Mouse (Mus musculus) CH12.LX (cell line): ENCODE measurements around the gene Nop2. TPM values are rescaled to one million over a fixed set of nuclear protein-coding genes. Genes with fewer than 3 reads are reported as not detected.

Source experiments
- DNase-seq: peaks from one replicate; pipeline ENCODE4 v3.0.0-alpha.2; 2013; ENCODE audit errors: extremely low read depth
- H3K27ac ChIP-seq: 2 replicates; pipeline ENCODE4 v1.5.1; 2012; ENCODE audit warnings: low read depth, mild to moderate bottlenecking, control low read depth, moderate library complexity; ENCODE audit not compliant: insufficient read depth
- H3K27me3 ChIP-seq: replicated peaks from 2 replicates; pipeline ENCODE3; 2012; ENCODE audit warnings: inconsistent platforms
- H3K36me3 ChIP-seq, 2 experiments: replicated peaks in 1 of 2; 2 replicates each; pipeline versions ENCODE3 to v1.6.1; 2012; ENCODE audit warnings: inconsistent platforms in 1 of 2, low read length in 1 of 2, mild to moderate bottlenecking in 1 of 2, mixed read lengths in 1 of 2, moderate library complexity in 1 of 2; ENCODE audit not compliant: control insufficient read depth in 1 of 2, insufficient read depth in 1 of 2
- H3K4me1 ChIP-seq, 2 experiments: 2 replicates each; pipeline ENCODE4 v1.6.1; 2012; ENCODE audit warnings: inconsistent platforms in 1 of 2, moderate library complexity in 1 of 2; ENCODE audit not compliant: insufficient read depth in 2 of 2, control insufficient read depth in 1 of 2
- H3K4me2 ChIP-seq: 2 replicates; pipeline ENCODE4 v1.6.1; 2012; ENCODE audit warnings: low read depth, mild to moderate bottlenecking, control low read depth; ENCODE audit not compliant: poor library complexity, insufficient read depth, severe bottlenecking
- H3K4me3 ChIP-seq, 3 experiments: fragments of 150-350 bp in 1 of 3; sonication (generic) in 1 of 3; replicated peaks in 1 of 3; 2 replicates each; pipeline versions ENCODE3 to v1.5.1; 2011 to 2012; ENCODE audit warnings: low read depth in 2 of 3, low read length in 2 of 3, mild to moderate bottlenecking in 2 of 3, moderate library complexity in 2 of 3, control low read depth in 1 of 3, improper control_type of control experiment in 1 of 3, inconsistent platforms in 1 of 3, mixed read lengths in 1 of 3; ENCODE audit not compliant: poor library complexity in 1 of 3
- H3K79me2 ChIP-seq: replicated peaks from 2 replicates; pipeline ENCODE4 v1.6.1; 2012; ENCODE audit warnings: mild to moderate bottlenecking, moderate library complexity; ENCODE audit not compliant: control insufficient read depth, poor library complexity, insufficient read depth, severe bottlenecking; ENCODE audit errors: extremely low read depth
- H3K9ac ChIP-seq: 2 replicates; pipeline ENCODE4 v1.6.1; 2012; ENCODE audit warnings: low read depth, mild to moderate bottlenecking, control low read depth, moderate library complexity; ENCODE audit not compliant: insufficient read depth
- H3K9me3 ChIP-seq: replicated peaks from 2 replicates; pipeline ENCODE3; 2012; ENCODE audit warnings: low read length, inconsistent platforms, mixed read lengths
- BHLHE40 ChIP-seq: IDR thresholded peaks from 2 replicates; pipeline ENCODE4 v1.6.1; 2011; ENCODE audit warnings: mild to moderate bottlenecking, low read depth, low read length, improper control_type of control experiment
- CHD1 ChIP-seq: IDR thresholded peaks from 2 replicates; pipeline ENCODE4 v1.6.1; 2012; ENCODE audit warnings: low read depth, low read length, improper control_type of control experiment, inconsistent platforms
- CHD2 ChIP-seq: IDR thresholded peaks from 2 replicates; pipeline ENCODE4 v1.6.1; 2011; ENCODE audit warnings: low read length, improper control_type of control experiment
- CTCF ChIP-seq, 2 experiments: IDR thresholded peaks in 1 of 2; conservative IDR thresholded peaks in 1 of 2; 2 replicates each; pipeline ENCODE4 v1.5.1; 2011 to 2012; ENCODE audit warnings: low read depth in 2 of 2, low read length in 2 of 2, improper control_type of control experiment in 1 of 2, inconsistent platforms in 1 of 2, mild to moderate bottlenecking in 1 of 2, moderate library complexity in 1 of 2
- ELF1 ChIP-seq: IDR thresholded peaks from 2 replicates; pipeline ENCODE4 v1.6.1; 2014; ENCODE audit warnings: low read depth, mild to moderate bottlenecking, inconsistent platforms, low read length, improper control_type of control experiment
- HCFC1 ChIP-seq: IDR thresholded peaks from 2 replicates; pipeline ENCODE4 v1.6.1; 2012; ENCODE audit warnings: low read depth, mild to moderate bottlenecking, inconsistent platforms, low read length, improper control_type of control experiment
- JUN ChIP-seq: IDR thresholded peaks from 2 replicates; pipeline ENCODE4 v1.6.1; 2011; ENCODE audit warnings: low read depth, mild to moderate bottlenecking, low read length, improper control_type of control experiment, moderate library complexity; ENCODE audit not compliant: insufficient read depth
- JUND ChIP-seq: conservative IDR thresholded peaks from 2 replicates; pipeline ENCODE4 v1.6.1; 2011; ENCODE audit warnings: low read depth, low read length, improper control_type of control experiment
- NELFE ChIP-seq: IDR thresholded peaks from 2 replicates; pipeline ENCODE4 v1.6.1; 2011; ENCODE audit warnings: low read depth, low read length, improper control_type of control experiment
- NRF1 ChIP-seq: IDR thresholded peaks from 2 replicates; pipeline ENCODE4 v1.6.1; 2014; ENCODE audit warnings: low read depth, mild to moderate bottlenecking, inconsistent platforms, low read length, improper control_type of control experiment, moderate library complexity
- PAX5 ChIP-seq: IDR thresholded peaks from 2 replicates; pipeline ENCODE4 v1.6.1; 2012; ENCODE audit warnings: low read length, inconsistent platforms, mixed read lengths
- POLR2A ChIP-seq: IDR thresholded peaks from 2 replicates; pipeline ENCODE4 v1.6.1; 2011; ENCODE audit warnings: low read depth, mild to moderate bottlenecking, improper control_type of control experiment, low read length
- POLR2AphosphoS2 ChIP-seq: IDR thresholded peaks from 2 replicates; pipeline ENCODE4 v1.6.1; 2011; ENCODE audit warnings: low read depth, low read length, improper control_type of control experiment
- RAD21 ChIP-seq: IDR thresholded peaks from 2 replicates; pipeline ENCODE4 v1.6.1; 2011; ENCODE audit warnings: low read depth, mild to moderate bottlenecking, low read length, improper control_type of control experiment, moderate library complexity
- RCOR1 ChIP-seq: conservative IDR thresholded peaks from 2 replicates; pipeline ENCODE4 v1.6.1; 2012; ENCODE audit warnings: low read depth, mild to moderate bottlenecking, inconsistent platforms, low read length, improper control_type of control experiment
- SIN3A ChIP-seq: IDR thresholded peaks from 2 replicates; pipeline ENCODE4 v1.6.1; 2012; ENCODE audit warnings: low read length, improper control_type of control experiment, inconsistent platforms
- USF1 ChIP-seq: IDR thresholded peaks from 2 replicates; pipeline ENCODE4 v1.6.1; 2014; ENCODE audit warnings: low read depth, mild to moderate bottlenecking, inconsistent platforms, low read length, improper control_type of control experiment
- USF2 ChIP-seq: conservative IDR thresholded peaks from 2 replicates; pipeline ENCODE4 v1.6.1; 2011; ENCODE audit warnings: low read depth, low read length, improper control_type of control experiment
- ZC3H11A ChIP-seq: IDR thresholded peaks from 2 replicates; pipeline ENCODE4 v1.6.1; 2012; ENCODE audit warnings: low read depth, mild to moderate bottlenecking, inconsistent platforms, low read length, improper control_type of control experiment
- ZKSCAN1 ChIP-seq: IDR thresholded peaks from 2 replicates; pipeline ENCODE4 v1.6.1; 2012; ENCODE audit warnings: low read depth, inconsistent platforms, low read length, improper control_type of control experiment, borderline replicate concordance
- ZNF384 ChIP-seq: IDR thresholded peaks from 2 replicates; pipeline ENCODE4 v1.6.1; 2012; ENCODE audit warnings: low read depth, low read length, improper control_type of control experiment, inconsistent platforms
- dilution Hi-C: fragments of 300-500 bp; cut with MboI; formaldehyde crosslinking; loops from 2 replicates; pipeline ENCODE4 v1.14.3; 2020; ENCODE audit warnings: low sequenced_read_pairs; ENCODE audit not compliant: extremely low pct_unique_long_range_greater_than_20kb, extremely low pct_ligation_motif_present
- in situ Hi-C: fragments of 300-500 bp; cut with MboI; formaldehyde crosslinking; loops from 3 replicates; pipeline ENCODE4 v1.14.3; 2019; ENCODE audit warnings: low sequenced_read_pairs, low pct_ligation_motif_present, low pct_unique_long_range_greater_than_20kb, mixed read lengths
- polyA plus RNA-seq: library from polyadenylated mRNA; unstranded; fragments of >175 nt; gene quantifications from 2 replicates; pipeline ENCODE4 v1.2.1, GENCODE M21; 2012; ENCODE audit warnings: low read depth; ENCODE audit not compliant: insufficient read length
- total RNA-seq, 2 experiments: library from RNA; depleted of rRNA; stranded (reverse); fragments of 300-350 nt in 1 of 2; fragments of >200 nt in 1 of 2; gene quantifications; 2 replicates each; pipeline ENCODE4 v1.2.3; 2012 to 2014

The Nop2 gene
- total and polyA plus RNA-seq, 3 experiments, result 128 to 175 (median 154) TPM

GRCm38 (mm10) chr6:125148251-125148925, 16.7 kb downstream of the Nop2 start:
- TF ChIP-seq JUN, result no peak
- TF ChIP-seq USF1, result no peak
- TF ChIP-seq POLR2AphosphoS2, result no peak
- TF ChIP-seq ZNF384, result no peak
- TF ChIP-seq ELF1, result no peak
- no peak for TF ChIP-seq USF2
- no peak for TF ChIP-seq ZC3H11A
- no peak overlapping the region for H3K4me3 ChIP-seq
- peaks cover 9 to 42% of the 10 kb centered on the region in 2 experiments for H3K4me1 ChIP-seq
- peaks cover 18% of the 10 kb centered on the region for H3K79me2 ChIP-seq
- in situ Hi-C loops, result no loop called here
- H3K9ac ChIP-seq, result no peak overlapping the region
- H3K9me3 ChIP-seq, result no peaks in the 10 kb centered on the region
- peaks cover 41 to 73% of the 10 kb centered on the region in 2 experiments for H3K36me3 ChIP-seq
- H3K27ac ChIP-seq, result no peak overlapping the region
- H3K4me2 ChIP-seq, result no peak overlapping the region
- dilution Hi-C loops, result no loop called here
- no peak for DNase-seq
- no peaks in the 10 kb centered on the region for H3K27me3 ChIP-seq

GRCm38 (mm10) chr6:125148926-125149568, 17.3 kb downstream of the Nop2 start:
- H3K79me2 ChIP-seq, result peaks cover 18% of the 10 kb centered on the region
- no peak overlapping the region for H3K4me2 ChIP-seq
- H3K27ac ChIP-seq, result no peak overlapping the region
- peaks cover 42 to 74% of the 10 kb centered on the region in 2 experiments for H3K36me3 ChIP-seq
- TF ChIP-seq POLR2A, result no peak
- no peak for TF ChIP-seq PAX5
- no peak for TF ChIP-seq ELF1
- no peak for TF ChIP-seq NRF1
- dilution Hi-C loops (no loop called here), in situ Hi-C loops (no loop called here)
- H3K4me3 ChIP-seq, result no peak overlapping the region
- no peak for DNase-seq
- no peak overlapping the region for H3K9ac ChIP-seq
- peaks cover 9 to 38% of the 10 kb centered on the region in 2 experiments for H3K4me1 ChIP-seq
- H3K9me3 ChIP-seq, result no peaks in the 10 kb centered on the region
- H3K27me3 ChIP-seq, result no peaks in the 10 kb centered on the region

- no peak overlapping the region for H3K9ac ChIP-seq
- no peak overlapping the region for H3K4me2 ChIP-seq
- peaks cover 18% of the 10 kb centered on the region for H3K79me2 ChIP-seq
- TF ChIP-seq HCFC1, result no peak
- no peak for TF ChIP-seq BHLHE40
- TF ChIP-seq ZKSCAN1, result no peak
- TF ChIP-seq NELFE, result no peak
- TF ChIP-seq CHD2, result no peak
- no peak for TF ChIP-seq CTCF (conservative IDR thresholded peaks at IDR 0.05 in 1 of 2, IDR thresholded peaks at IDR 0.05 in 1 of 2; ENCODE audit: low read depth in 2 of 2, low read length in 2 of 2)
- TF ChIP-seq SIN3A, result no peak
- TF ChIP-seq JUND, result no peak
- no peak for TF ChIP-seq RAD21
- no peak for TF ChIP-seq RCOR1
- TF ChIP-seq PAX5, result no peak
- no peak for TF ChIP-seq CHD1
- no peaks in the 10 kb centered on the region for H3K27me3 ChIP-seq
- in situ Hi-C loops, result no loop called here
- peaks cover 9 to 32% of the 10 kb centered on the region in 2 experiments for H3K4me1 ChIP-seq
- no peak for DNase-seq
- H3K4me3 ChIP-seq, result no peak overlapping the region
- peaks cover 40 to 71% of the 10 kb centered on the region in 2 experiments for H3K36me3 ChIP-seq
- no peaks in the 10 kb centered on the region for H3K9me3 ChIP-seq
- dilution Hi-C loops, result no loop called here
- no peak overlapping the region for H3K27ac ChIP-seq
Observed at GRCm38 (mm10) chr6:125149569-125149950, 17.9 kb downstream of the Nop2 start.
